Mouse (Mus musculus): ENCODE data around the gene Slc20a1.

DNA sequence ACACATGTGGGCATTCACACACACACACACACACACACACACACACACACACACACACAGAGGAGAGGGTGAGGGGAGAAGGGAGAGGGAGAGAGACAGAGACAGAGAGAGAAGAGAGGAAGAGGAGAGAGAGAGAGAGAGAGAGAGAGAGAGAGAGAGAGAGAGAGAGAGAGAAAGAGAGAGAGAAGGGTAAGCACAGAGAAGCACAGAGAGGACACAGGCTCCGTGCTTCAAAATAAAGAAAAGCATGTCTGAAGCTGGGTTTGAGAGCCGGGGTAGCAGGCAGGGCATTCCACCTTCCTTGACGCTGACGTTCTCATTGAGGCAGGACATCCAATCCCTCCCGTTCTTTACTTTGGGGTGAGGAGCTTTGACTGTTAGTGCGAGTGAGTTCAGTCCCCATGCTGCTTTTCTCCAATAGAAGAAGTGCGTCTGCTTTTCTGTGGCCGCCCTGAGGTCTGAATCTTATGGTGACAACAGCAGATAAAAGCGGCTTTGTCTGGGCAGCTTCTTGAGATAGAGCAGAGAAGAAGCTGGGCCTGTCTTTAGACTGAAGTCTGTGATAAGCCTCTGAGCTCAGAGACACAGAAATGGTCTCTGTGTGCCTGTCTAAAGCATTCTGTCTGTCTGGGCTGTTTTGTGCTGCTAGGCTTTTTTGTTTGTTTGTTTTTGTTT is 35.4 kb downstream of the Slc20a1 start:
- TF ChIP-seq CTCF (IDR thresholded peaks at IDR 0.05; ENCODE audit: borderline replicate concordance, extremely low read depth, insufficient read depth, insufficient read length) (no peak), POLR2A (IDR thresholded peaks at IDR 0.05; ENCODE audit: borderline replicate concordance, extremely low read depth, insufficient read depth, insufficient read length, poor library complexity, severe bottlenecking) (no peak)

Measured in brain, embryonic 14.5 days (tissue).